Comparison of ENCODE assay signal across 12 mouse cellular contexts in the genomic region with DNA sequence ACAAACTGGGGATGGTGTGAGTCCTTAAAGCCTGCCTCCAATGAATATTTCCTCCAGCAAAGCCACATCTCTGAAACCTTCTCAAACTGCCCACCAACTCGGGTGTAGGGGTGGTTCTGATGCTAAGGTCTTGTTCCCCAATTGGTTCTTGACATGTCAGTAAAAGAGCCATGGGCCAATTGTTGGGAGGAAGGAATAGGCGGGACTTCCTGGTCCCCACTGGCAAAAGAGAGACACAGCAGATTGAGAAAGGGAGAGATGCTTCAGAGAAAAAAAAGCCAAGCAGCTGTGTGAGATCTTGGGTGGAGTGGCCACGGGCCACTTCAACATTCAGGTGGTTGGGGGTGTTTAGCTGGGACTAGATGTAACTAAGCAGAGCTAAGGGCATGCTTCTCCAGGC. TPM values are rescaled to one million over a fixed set of nuclear protein-coding genes. Genes with fewer than 3 reads are reported as not detected.
DNase-seq lines count a peak whose midpoint lies in the region; ATAC-seq lines count a peak whose summit lies in the region.
"Had no signal": no experiment of that assay in that cellular context is flagged by ENCODE, and none has a peak within 500 bp of the region (broad histone marks: within the 10 kb centered on the region; RNA-seq: fewer than 3 reads in every experiment).

No protein-coding gene starts in this region.

- peaks cover 13% of the 10 kb centered on the region for H3K4me1 ChIP-seq in hindbrain, embryonic 14.5 days (replicated peaks; ENCODE audit: control insufficient read depth, insufficient read depth, low read length)
- H3K4me1 ChIP-seq in neural tube, embryonic 13.5 days (replicated peaks) = peaks cover 29% of the 10 kb centered on the region

- H3K27me3 ChIP-seq in hindbrain, embryonic 14.5 days (ENCODE audit: control insufficient read depth, insufficient read depth, low read length) = no peaks in the 10 kb centered on the region
- no peaks in the 10 kb centered on the region for H3K27me3 ChIP-seq in neural tube, embryonic 13.5 days

- no peak overlapping the region for H3K4me3 ChIP-seq in hindbrain, embryonic 14.5 days (replicated peaks; ENCODE audit: low read length)
- H3K4me3 ChIP-seq in neural tube, embryonic 13.5 days = no peak overlapping the region
- H3K4me3 ChIP-seq: megakaryocyte, embryonic 14.5 days had no signal

- peak; percentile 42 to 75 for DNase-seq in left cerebral cortex, postnatal 25 days (ENCODE audit: low spot score in 2 of 2)
- no peak for DNase-seq in left cerebral cortex, postnatal 10 days (ENCODE audit: extremely low spot score in 1 of 2, low spot score in 2 of 2)
- DNase-seq in MEL-GATA-1-ER (ENCODE audit: extremely low read depth, low read depth) (peak; percentile 46), adipocyte (ENCODE audit: low spot score) (no peak)
- DNase-seq in hindbrain, embryonic 14.5 days (ENCODE audit: low spot score) = no peak
- no peak for DNase-seq in urinary bladder, postnatal 4 days (ENCODE audit: low spot score in 2 of 2)
- DNase-seq in layer of hippocampus, adult 8-10 months (ENCODE audit: low spot score in 2 of 2) = no peak
- DNase-seq: heart, postnatal 36 days had no signal

- H3K27ac ChIP-seq in hindbrain, embryonic 14.5 days = no peak overlapping the region
- no peak overlapping the region for H3K27ac ChIP-seq in neural tube, embryonic 13.5 days (replicated peaks)
- H3K27ac ChIP-seq: liver, embryonic 14.5 days had no signal

- WGBS in hindbrain, embryonic 14.5 days = 29% methylated on average over 3 of the region's 3 CpGs
- 30% methylated on average over 3 of the region's 3 CpGs for WGBS in neural tube, embryonic 13.5 days

- no peaks in the 10 kb centered on the region for H3K9me3 ChIP-seq in hindbrain, embryonic 14.5 days (ENCODE audit: control insufficient read depth, low read length)
- no peaks in the 10 kb centered on the region for H3K9me3 ChIP-seq in neural tube, embryonic 13.5 days

- ATAC-seq in hindbrain, embryonic 14.5 days (ENCODE audit: low FRiP score) = no peak
- ATAC-seq in neural tube, embryonic 13.5 days (ENCODE audit: low read depth) = no peak

- H3K4me2 ChIP-seq in hindbrain, embryonic 14.5 days (replicated peaks) = peak overlapping the region; percentile 20; the same call in 1 of the 2 replicates
- peak overlapping the region; percentile 11; the same call in 1 of the 2 replicates for H3K4me2 ChIP-seq in neural tube, embryonic 13.5 days

- H3K9ac ChIP-seq in hindbrain, embryonic 14.5 days = no peak overlapping the region
- H3K9ac ChIP-seq in neural tube, embryonic 13.5 days = no peak overlapping the region
- H3K9ac ChIP-seq: liver, embryonic 14.5 days had no signal

- peaks cover 10% of the 10 kb centered on the region for H3K36me3 ChIP-seq in hindbrain, embryonic 14.5 days (replicated peaks; ENCODE audit: control insufficient read depth, insufficient read depth)
- peaks cover 19% of the 10 kb centered on the region for H3K36me3 ChIP-seq in neural tube, embryonic 13.5 days

- intact Hi-C loops in left cerebral cortex, postnatal 25 days (cut with DNase I) = no loop called here
- intact Hi-C loops in left cerebral cortex, postnatal 10 days (cut with DNase I) = no loop called here

RNA-seq across cellular contexts. Expression of a gene that starts 2.5 kb away (rescaled TPM):
- total RNA-seq in left cerebral cortex, postnatal 25 days (2021) = under 1 TPM in 1 of 2 experiments, not detected in 1; 0.50 TPM
- total RNA-seq in left cerebral cortex, postnatal 10 days (2021) = under 1 TPM; 0.59 to 0.79 TPM
- polyA plus RNA-seq in hindbrain, embryonic 14.5 days (2014; fragmentation: Nextera tagmentation; extraction: Ambion mirVana) = 6.2 and 6.3 TPM in 2 replicates
- 6.9 and 7.5 TPM in 2 replicates for polyA plus RNA-seq in neural tube, embryonic 13.5 days (2015; fragmentation: Nextera tagmentation; extraction: Ambion mirVana)
- under 1 TPM in 1 of 4 experiments, not detected in 3; 0.17 TPM for total RNA-seq in layer of hippocampus, adult 8-10 months (2022)
- total RNA-seq: heart, postnatal 36 days had no signal
- polyA plus RNA-seq: gonadal fat pad, adult 2 months had no signal

RNA-seq across cellular contexts. Expression of a gene that starts 17.0 kb away (rescaled TPM):
- 10 to 100 TPM; 14.0 to 14.2 TPM for total RNA-seq in left cerebral cortex, postnatal 25 days (2021)
- 10 to 100 TPM; 11.9 to 13.2 TPM for total RNA-seq in left cerebral cortex, postnatal 10 days (2021)
- polyA plus RNA-seq in hindbrain, embryonic 14.5 days (2014; fragmentation: Nextera tagmentation; extraction: Ambion mirVana) = 12.4 and 12.5 TPM in 2 replicates
- polyA plus RNA-seq in neural tube, embryonic 13.5 days (2015; fragmentation: Nextera tagmentation; extraction: Ambion mirVana) = 10.4 and 12.2 TPM in 2 replicates
- 10 to 100 TPM; 13.4 to 16.7 (median 15.1) TPM for total RNA-seq in layer of hippocampus, adult 8-10 months (2022)

RNA-seq across cellular contexts. Expression of a gene that starts 29.1 kb away (rescaled TPM):
- not detected for total RNA-seq in left cerebral cortex, postnatal 25 days (2021)
- total RNA-seq in left cerebral cortex, postnatal 10 days (2021) = not detected
- not detected in 2 replicates for polyA plus RNA-seq in hindbrain, embryonic 14.5 days (2014; fragmentation: Nextera tagmentation; extraction: Ambion mirVana)
- 0.06 and 0.08 TPM in 2 replicates for polyA plus RNA-seq in neural tube, embryonic 13.5 days (2015; fragmentation: Nextera tagmentation; extraction: Ambion mirVana)
- total RNA-seq in layer of hippocampus, adult 8-10 months (2022) = under 1 TPM in 3 of 4 experiments, not detected in 1; 0.08 to 0.24 (median 0.09) TPM
- total RNA-seq: heart, postnatal 36 days had no signal

RNA-seq across cellular contexts. Expression of a gene that starts 44.8 kb away (rescaled TPM):
- total RNA-seq in left cerebral cortex, postnatal 25 days (2021) = 100 to 1,000 TPM; 171 to 173 TPM
- total RNA-seq in left cerebral cortex, postnatal 10 days (2021) = 100 to 1,000 TPM; 102 to 104 TPM
- polyA plus RNA-seq in hindbrain, embryonic 14.5 days (2014; fragmentation: Nextera tagmentation; extraction: Ambion mirVana) = 99.7 and 100 TPM in 2 replicates
- 89.8 and 95.7 TPM in 2 replicates for polyA plus RNA-seq in neural tube, embryonic 13.5 days (2015; fragmentation: Nextera tagmentation; extraction: Ambion mirVana)
- total RNA-seq in layer of hippocampus, adult 8-10 months (2022) = 100 to 1,000 TPM; 154 to 173 (median 161) TPM

Comparison
In these comparisons a context has a peak if more than half of its experiments do, and no peak if none do; other contexts are left out.
1. DNase-seq: peak in left cerebral cortex, postnatal 25 days (2 of 2) and MEL-GATA-1-ER (single experiment); none in left cerebral cortex, postnatal 10 days (0 of 2), hindbrain, embryonic 14.5 days (single experiment), adipocyte (single experiment), urinary bladder, postnatal 4 days (0 of 2) and layer of hippocampus, adult 8-10 months (0 of 2).